Mouse (Mus musculus): Measurements from ENCODE around the gene Olfm4. TPM values are rescaled to one million over a fixed set of nuclear protein-coding genes. Genes with fewer than 3 reads are reported as not detected.
A peak's percentile ranks its signal among the peaks of the same experiment; 100 is the strongest.

Olfm4 gene
- total RNA-seq (2021) = 1 to 10 TPM; 5.0 to 5.8 TPM
- long read RNA-seq, partial matches to known transcripts = 0 of 1 reads
- long read RNA-seq, other reads (novel, unspliced or antisense) = 1 of 1 reads

DNA sequence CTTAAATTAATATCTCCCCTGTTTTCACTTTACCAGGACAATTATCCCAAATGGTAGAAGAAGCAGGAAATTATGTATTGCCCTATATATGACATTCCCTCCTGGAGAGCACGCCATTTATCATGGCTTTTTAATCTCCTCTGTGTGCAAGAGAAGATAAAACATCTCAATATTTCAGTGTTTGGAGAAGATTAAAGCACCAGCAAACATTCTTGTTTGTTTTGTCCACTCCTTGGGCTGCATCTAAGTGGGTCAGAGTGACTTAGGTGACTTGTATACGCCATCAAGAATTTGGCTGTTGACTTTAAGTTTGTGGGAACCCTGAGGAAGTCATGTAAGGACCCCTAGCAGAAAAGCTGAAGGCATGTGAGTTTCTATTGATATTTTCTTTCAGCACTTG, at the start of gene Olfm4:
Gene Olfm4 (plus strand): TSS at position 301 of the 400 bp plus-strand sequence.
- no peak for DNase-seq (ENCODE audit: low spot score in 2 of 2)

- no peak for DNase-seq (ENCODE audit: low spot score in 2 of 2)
Observed at GRCm38 (mm10) chr14:79934426-79934825, 49.5 kb upstream of the Olfm4 start.

- DNase-seq (ENCODE audit: low spot score in 2 of 2) = no peak
Observed at GRCm38 (mm10) chr14:79936879-79937468, 46.9 kb upstream of the Olfm4 start.

DNA sequence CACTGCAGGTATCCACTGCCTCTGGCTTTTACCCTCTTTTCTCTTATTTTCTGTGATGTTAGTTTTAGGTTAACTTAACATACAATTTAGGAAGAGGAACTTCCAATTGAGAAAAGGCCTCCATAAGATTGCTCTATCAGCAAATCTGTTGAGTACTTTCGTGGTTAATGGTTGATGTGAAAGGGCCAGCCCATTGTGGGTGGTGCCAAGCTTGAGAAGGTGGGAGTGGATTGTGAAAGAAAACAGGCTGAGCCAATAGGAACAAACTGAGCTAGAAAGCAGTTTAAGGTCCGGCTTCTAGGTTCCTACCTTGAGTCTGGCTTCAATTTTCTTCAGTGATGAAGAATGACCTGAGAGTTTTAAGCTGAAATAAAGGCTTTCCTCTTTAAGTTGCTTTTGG, 38.0 kb upstream of the Olfm4 start:
- DNase-seq (ENCODE audit: low spot score in 2 of 2) = no peak

DNA sequence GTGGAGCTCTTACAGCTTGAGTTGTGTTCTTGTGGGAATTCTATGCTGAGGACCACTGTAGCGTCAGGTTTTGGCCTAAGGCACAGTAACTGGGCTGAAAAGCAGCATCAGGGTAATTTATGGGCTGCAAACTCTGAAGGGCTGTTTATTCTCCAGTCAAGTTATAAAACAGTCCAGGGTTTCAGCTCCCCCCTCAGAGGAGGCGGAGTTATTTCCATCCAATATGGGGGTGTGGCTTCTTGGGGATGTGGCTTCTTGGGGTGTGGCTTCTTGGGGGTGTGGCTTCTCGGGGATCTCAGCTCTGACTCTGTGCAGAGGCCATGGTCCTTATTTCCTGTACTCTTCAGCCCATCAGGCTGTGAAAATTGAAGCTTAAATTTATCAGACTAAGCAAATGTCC, 28.2 kb upstream of the Olfm4 start:
- DNase-seq (ENCODE audit: low spot score in 2 of 2) = no peak

- no peak for DNase-seq (ENCODE audit: low spot score in 2 of 2)
Observed at GRCm38 (mm10) chr14:79957789-79958487, 25.9 kb upstream of the Olfm4 start.

DNA sequence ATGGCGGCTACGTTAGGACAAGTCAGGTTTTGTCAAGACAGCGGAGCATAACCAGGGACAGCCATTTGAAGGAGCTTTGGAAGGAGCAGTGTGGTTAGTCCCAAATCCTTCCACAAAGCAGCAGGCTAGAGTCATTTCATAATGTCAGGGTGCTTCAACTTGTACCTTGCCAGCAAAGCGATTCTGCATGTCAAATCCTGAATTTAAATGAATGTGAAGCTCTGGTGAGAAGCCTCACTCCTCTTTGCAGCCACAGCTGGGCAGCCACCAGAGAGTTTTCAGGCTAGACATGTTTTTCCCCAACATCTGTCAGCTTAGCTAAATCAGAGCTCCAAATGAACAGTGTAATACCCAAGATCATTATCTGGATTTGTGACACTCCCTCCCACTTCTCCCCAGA, 22.7 kb upstream of the Olfm4 start:
- no peak for DNase-seq (ENCODE audit: low spot score in 2 of 2)

- DNase-seq (ENCODE audit: low spot score in 2 of 2) = no peak
Observed at GRCm38 (mm10) chr14:79961602-79962001, 22.3 kb upstream of the Olfm4 start.

- DNase-seq (ENCODE audit: low spot score in 2 of 2) = peak; percentile 56 to 75
Observed at GRCm38 (mm10) chr14:79970165-79970564, 13.7 kb upstream of the Olfm4 start.

- DNase-seq (ENCODE audit: low spot score in 2 of 2) = no peak
Observed at GRCm38 (mm10) chr14:79970928-79971738, 12.7 kb upstream of the Olfm4 start.

GRCm38 (mm10) chr14:79981437-79981836, 2.4 kb upstream of the Olfm4 start:
- DNase-seq (ENCODE audit: low spot score in 2 of 2) = no peak

DNA sequence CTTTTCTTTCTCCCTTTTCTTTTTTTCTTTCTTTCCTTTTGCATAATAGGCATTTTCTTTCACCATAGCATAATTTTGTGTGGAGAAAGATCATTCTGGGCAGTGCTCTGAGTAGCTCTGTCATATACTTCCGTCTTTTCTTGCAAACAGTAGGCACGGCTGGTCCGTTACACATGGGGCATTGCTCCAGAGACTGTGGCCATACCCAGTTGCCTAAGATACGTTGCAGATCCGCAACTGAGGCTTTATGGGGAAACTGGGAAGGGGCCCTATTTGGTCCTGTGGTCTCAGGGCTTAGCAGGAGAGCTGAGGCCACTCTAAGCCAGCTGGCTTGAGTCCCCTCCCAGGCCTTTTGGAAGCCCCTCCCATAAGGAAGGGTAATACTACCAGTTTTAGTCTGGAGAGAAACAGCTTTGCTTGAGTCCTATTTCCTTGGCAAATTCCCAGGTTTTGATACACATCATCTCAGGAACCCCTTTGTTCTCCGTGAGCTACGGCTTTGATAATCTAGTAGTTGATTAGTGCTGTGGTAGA, 1.3 kb downstream of the Olfm4 start:
- DNase-seq (ENCODE audit: low spot score in 2 of 2) = no peak

- DNase-seq (ENCODE audit: low spot score in 2 of 2) = peak; percentile 32 to 38
Observed at GRCm38 (mm10) chr14:79985696-79986095, 1.8 kb downstream of the Olfm4 start.

DNA sequence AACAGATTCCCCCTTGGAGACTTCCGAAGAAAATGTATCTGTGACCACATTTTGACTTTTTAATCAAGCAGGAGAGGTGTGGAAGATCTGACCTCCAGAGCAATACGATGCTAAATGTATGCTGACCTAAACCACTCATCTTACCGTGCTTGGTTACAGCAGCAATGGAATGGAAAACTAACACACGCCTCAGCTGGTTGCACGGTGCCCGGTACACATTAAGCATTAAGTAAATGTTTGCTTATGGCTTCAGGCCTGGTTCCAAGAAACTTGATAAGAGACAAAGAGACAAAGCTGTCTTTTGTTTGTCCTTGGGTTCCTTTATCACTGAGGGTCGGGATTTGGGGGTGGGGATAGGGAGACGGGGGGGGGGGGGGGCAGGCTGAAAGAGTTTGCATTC, 3.0 kb downstream of the Olfm4 start:
- DNase-seq (ENCODE audit: low spot score in 2 of 2) = no peak

- no peak for DNase-seq (ENCODE audit: low spot score in 2 of 2)
Observed at GRCm38 (mm10) chr14:79989785-79990184, 5.9 kb downstream of the Olfm4 start.

DNA sequence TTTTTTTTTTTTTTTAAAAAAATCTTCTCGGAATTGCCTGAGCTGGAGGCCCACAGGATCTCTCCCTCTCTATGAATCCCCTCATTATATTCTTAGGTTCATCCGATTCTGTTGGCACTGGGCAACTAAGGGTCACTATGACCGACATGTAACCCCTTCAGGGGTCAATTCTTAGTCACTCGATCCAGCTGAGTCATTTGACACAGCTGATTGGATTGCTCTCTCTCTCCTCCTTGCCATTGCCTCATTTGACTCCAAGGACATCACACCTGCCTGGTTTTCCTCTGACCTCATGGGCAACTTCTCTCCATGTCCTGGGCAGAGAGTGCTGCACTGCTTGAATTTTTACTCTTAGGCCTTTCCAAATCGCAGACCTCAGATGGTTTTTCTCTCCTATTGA, 6.7 kb downstream of the Olfm4 start:
- no peak for DNase-seq (ENCODE audit: low spot score in 2 of 2)

DNA sequence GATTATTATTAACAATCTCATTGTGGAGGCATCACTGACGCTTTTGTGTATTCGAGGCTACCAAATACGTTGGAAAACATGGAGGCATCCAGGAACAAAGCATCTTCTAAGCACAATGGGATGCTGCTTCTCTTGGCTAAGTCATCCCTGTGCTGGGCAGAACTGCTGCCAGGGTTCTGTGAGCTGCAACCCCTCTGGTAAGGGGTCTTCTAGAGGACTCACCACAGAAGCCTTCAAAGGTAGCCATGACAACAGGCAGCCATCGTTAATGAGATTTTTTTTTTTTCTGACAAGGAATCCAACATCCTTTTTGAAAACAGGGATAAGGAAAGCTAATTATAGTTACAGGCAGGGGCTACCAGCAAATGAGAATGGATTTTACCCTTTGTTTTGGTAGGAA, 13.7 kb downstream of the Olfm4 start:
- DNase-seq (ENCODE audit: low spot score in 2 of 2) = no peak

GRCm38 (mm10) chr14:80000110-80000531, 16.2 kb downstream of the Olfm4 start:
- DNase-seq (ENCODE audit: low spot score in 2 of 2) = no peak

DNA sequence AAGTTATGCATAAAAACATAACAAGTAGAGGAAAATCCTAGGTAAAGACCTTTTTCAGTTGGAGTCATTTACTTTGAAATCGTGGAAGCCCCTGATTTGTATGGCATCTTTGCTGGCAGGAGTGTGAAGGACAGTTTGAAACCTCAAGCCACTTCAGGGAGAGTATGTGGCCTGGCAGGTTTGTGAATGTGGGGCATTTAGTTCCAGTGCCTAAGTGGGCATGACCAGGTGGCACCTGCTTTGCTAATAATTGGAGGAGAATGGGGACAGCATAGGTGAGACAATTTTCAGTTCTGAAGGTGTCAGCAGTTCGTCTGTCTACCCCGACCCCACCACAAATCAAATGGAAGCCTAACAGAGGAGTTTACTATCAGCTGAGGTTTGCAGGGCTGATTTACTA, 23.8 kb downstream of the Olfm4 start:
- DNase-seq (ENCODE audit: low spot score in 2 of 2) = no peak

GRCm38 (mm10) chr14:80010426-80010825, 26.5 kb downstream of the Olfm4 start:
- no peak for DNase-seq (ENCODE audit: low spot score in 2 of 2)

- DNase-seq (ENCODE audit: low spot score in 2 of 2) = no peak
Observed at GRCm38 (mm10) chr14:80014966-80015365, 31.1 kb downstream of the Olfm4 start.

DNA sequence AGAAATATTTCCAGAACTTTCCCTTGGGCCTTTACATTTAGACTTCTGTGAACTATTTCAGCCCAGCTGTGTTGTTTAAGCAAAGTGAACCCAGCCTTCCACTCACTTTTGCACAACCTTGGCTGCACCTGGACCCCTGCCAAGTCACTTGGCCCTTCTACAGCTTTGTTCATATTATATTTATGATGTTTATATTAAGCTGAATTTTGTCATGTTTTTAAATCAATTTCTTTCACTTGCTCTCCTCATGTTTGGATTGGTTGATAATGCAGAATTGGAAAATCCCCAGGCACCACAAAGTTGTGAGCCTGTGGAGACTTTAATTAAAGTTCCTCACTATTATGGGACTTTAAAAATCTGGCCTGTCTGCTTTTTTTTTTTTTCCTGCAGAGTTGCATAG, 32.2 kb downstream of the Olfm4 start:
- DNase-seq (ENCODE audit: low spot score in 2 of 2) = no peak
